Mouse (Mus musculus) kidney, postnatal 0 days (tissue): ENCODE data around the gene Rec8. TPM values are rescaled to one million over a fixed set of nuclear protein-coding genes. Genes with fewer than 3 reads are reported as not detected.
A peak's percentile ranks its signal among the peaks of the same experiment; 100 is the strongest.

Experiments
- ATAC-seq: fragments of 200-750 bp; cut with Nextera tagmentation; replicated peaks from 2 replicates; pipeline ENCODE4 v1.8.0; 2017; ENCODE audit warnings: low read depth, moderate number of reproducible peaks, moderate TSS enrichment, moderate library complexity; ENCODE audit not compliant: low FRiP score
- DNase-seq: peaks from one replicate; pipeline ENCODE4 v3.0.0-alpha.2; 2016; ENCODE audit warnings: low spot score
- H3K27ac ChIP-seq: fragments of 300-500 bp; sonication (generic); 2 replicates; pipeline ENCODE4 v1.5.1; 2014; ENCODE audit warnings: mild to moderate bottlenecking
- H3K27me3 ChIP-seq: fragments of 300-500 bp; sonication (generic); 2 replicates; pipeline ENCODE4 v1.6.1; 2014; ENCODE audit warnings: low read length, mixed read lengths; ENCODE audit not compliant: insufficient read depth
- H3K36me3 ChIP-seq: fragments of 300-500 bp; sonication (generic); 2 replicates; pipeline ENCODE4 v1.6.1; 2014; ENCODE audit warnings: low read length, mixed read lengths; ENCODE audit not compliant: insufficient read depth
- H3K4me1 ChIP-seq: fragments of 300-500 bp; sonication (generic); replicated peaks from 2 replicates; pipeline ENCODE4 v1.6.1; 2014; ENCODE audit warnings: antibody characterized with exemption, low read length, mixed read lengths; ENCODE audit not compliant: insufficient read depth
- H3K4me2 ChIP-seq: fragments of 300-500 bp; sonication (generic); 2 replicates; pipeline ENCODE4 v1.6.1; 2014; ENCODE audit warnings: mild to moderate bottlenecking, low read length, moderate library complexity, mixed read lengths
- H3K4me3 ChIP-seq: fragments of 300-500 bp; sonication (generic); replicated peaks from 2 replicates; pipeline ENCODE4 v1.5.1; 2014; ENCODE audit warnings: low read depth, low read length
- H3K9ac ChIP-seq: fragments of 300-500 bp; sonication (generic); 2 replicates; pipeline ENCODE4 v1.6.1; 2014; ENCODE audit warnings: low read depth, low read length
- H3K9me3 ChIP-seq: fragments of 300-500 bp; sonication (generic); replicated peaks from 2 replicates; pipeline ENCODE4 v1.6.1; 2016; ENCODE audit warnings: low read length, inconsistent platforms, mixed read lengths
- CTCF ChIP-seq: IDR thresholded peaks from 2 replicates; pipeline ENCODE4 v1.5.1; 2016; ENCODE audit warnings: antibody characterized with exemption, low read depth, mild to moderate bottlenecking, moderate library complexity
- WGBS: fragments of 180-500 bp; shearing (Covaris S2); extraction: QIAGEN DNeasy Blood & Tissue Kit; methylation state at CpG from one replicate; pipeline ENCODE4 v1.1.7; 2014; 5-methylcytosine and 5-hydroxymethylcytosine counted together
- polyA plus RNA-seq: library from polyadenylated mRNA; unstranded; fragments of >200 nt; fragmentation: Nextera tagmentation; extraction: Ambion mirVana; gene quantifications from 2 replicates; pipeline ENCODE4 v1.2.1, GENCODE M21; 2015

Rec8 gene
- polyA plus RNA-seq, 1 experiment from 2014 or later: 12.7 TPM

GRCm38 (mm10) chr14:55615876-55616275 lies 2.0 kb upstream of the Rec8 start:
- Histone ChIP-seq H3K9me3 (no peaks in the 10 kb centered on the region), H3K4me3 (no peak overlapping the region), H3K4me2 (no peak overlapping the region), H3K36me3 (no peaks in the 10 kb centered on the region), H3K9ac (no peak overlapping the region), H3K27ac (no peak overlapping the region), H3K27me3 (no peaks in the 10 kb centered on the region), H3K4me1 (no peaks in the 10 kb centered on the region)
- no peak for TF ChIP-seq CTCF
- DNase-seq (peak; percentile 21), ATAC-seq (no peak)
- 32% methylated on average over 2 of the region's 2 CpGs for WGBS

- no peaks in the 10 kb centered on the region for H3K27me3 ChIP-seq
- no peak for TF ChIP-seq CTCF
- no peaks in the 10 kb centered on the region for H3K9me3 ChIP-seq
- H3K4me3 ChIP-seq: no peak overlapping the region
- no peaks in the 10 kb centered on the region for H3K4me1 ChIP-seq
- no peak overlapping the region for H3K4me2 ChIP-seq
- WGBS: 80% methylated on average over 2 of the region's 2 CpGs
- H3K9ac ChIP-seq: no peak overlapping the region
- ATAC-seq: no peak
- 0 out of 2 replicates have a peak overlapping the region, but pooled peaks have one; percentile 13 for H3K27ac ChIP-seq
- H3K36me3 ChIP-seq: no peaks in the 10 kb centered on the region
- no peak for DNase-seq
Observed at GRCm38 (mm10) chr14:55616844-55617243, 993 bp upstream of the Rec8 start.

- H3K4me2 ChIP-seq: peak overlapping the region; percentile 51
- ATAC-seq (no peak), DNase-seq (no peak)
- H3K9me3 ChIP-seq: no peaks in the 10 kb centered on the region
- peak overlapping the region; percentile 15; the same call in 1 of the 2 replicates for H3K4me3 ChIP-seq
- H3K36me3 ChIP-seq: no peaks in the 10 kb centered on the region
- H3K27ac ChIP-seq: no peak overlapping the region
- no peaks in the 10 kb centered on the region for H3K27me3 ChIP-seq
- no peak for TF ChIP-seq CTCF
- H3K9ac ChIP-seq: no peak overlapping the region
- no peaks in the 10 kb centered on the region for H3K4me1 ChIP-seq
- 33% methylated on average over 22 of the region's 22 CpGs for WGBS
Observed at GRCm38 (mm10) chr14:55618486-55619195, 804 bp downstream of the Rec8 start.

- no peak overlapping the region for H3K27ac ChIP-seq
- no peak for TF ChIP-seq CTCF
- no peak for DNase-seq
- WGBS: 72% methylated on average over 27 of the region's 27 CpGs
- H3K4me2 ChIP-seq: no peak overlapping the region
- no peak overlapping the region for H3K9ac ChIP-seq
- H3K36me3 ChIP-seq: peaks cover 82% of the 10 kb centered on the region
- no peaks in the 10 kb centered on the region for H3K27me3 ChIP-seq
- no peak for ATAC-seq
- H3K4me3 ChIP-seq: no peak overlapping the region
- H3K9me3 ChIP-seq: no peaks in the 10 kb centered on the region
- no peaks in the 10 kb centered on the region for H3K4me1 ChIP-seq
Observed at GRCm38 (mm10) chr14:55628077-55628827, 10.4 kb downstream of the Rec8 start.

- Histone ChIP-seq H3K4me3 (no peak overlapping the region), H3K9ac (no peak overlapping the region), H3K9me3 (no peaks in the 10 kb centered on the region), H3K27ac (no peak overlapping the region), H3K27me3 (no peaks in the 10 kb centered on the region), H3K4me2 (no peak overlapping the region), H3K4me1 (no peaks in the 10 kb centered on the region), H3K36me3 (peaks cover 86% of the 10 kb centered on the region)
- WGBS: 51% methylated on average over 5 of the region's 5 CpGs
- DNase-seq (peak; percentile 27), ATAC-seq (no peak)
- peak; percentile 76 for TF ChIP-seq CTCF
Observed at GRCm38 (mm10) chr14:55629312-55629711, 11.5 kb downstream of the Rec8 start.

- Histone ChIP-seq H3K4me3 (peak overlapping the region; percentile 53), H3K4me1 (no peaks in the 10 kb centered on the region), H3K4me2 (peak overlapping the region; percentile 66), H3K27ac (no peak overlapping the region; the same call in 1 of the 2 replicates), H3K36me3 (peaks cover 57% of the 10 kb centered on the region), H3K9ac (peak overlapping the region; percentile 66), H3K9me3 (no peaks in the 10 kb centered on the region), H3K27me3 (no peaks in the 10 kb centered on the region)
- no peak for TF ChIP-seq CTCF
- ATAC-seq (peak; percentile 10; the same call in 1 of the 2 replicates), DNase-seq (peak; percentile 34)
- WGBS: 4% methylated on average over 23 of the region's 23 CpGs
Observed at GRCm38 (mm10) chr14:55634874-55635522, 17.2 kb downstream of the Rec8 start.
